Mouse (Mus musculus) forelimb bud, embryonic 11.5 days (tissue): Measurements from ENCODE around the gene Fyn.

Experiments used
- DNase-seq: peaks from one replicate; pipeline ENCODE4 v3.0.0-alpha.2; 2012; ENCODE audit warnings: low read depth, low spot score

The Fyn gene

GRCm38 (mm10) chr10:39443122-39443521 lies 74.5 kb downstream of the Fyn start:
- DNase-seq = no peak

- no peak for DNase-seq
These were observed 75.3 kb downstream of the Fyn start for GRCm38 (mm10) chr10:39443947-39444346.

- DNase-seq = no peak
These were observed 77.2 kb downstream of the Fyn start for GRCm38 (mm10) chr10:39445870-39446269.

- DNase-seq = no peak
These were observed 78.1 kb downstream of the Fyn start for GRCm38 (mm10) chr10:39446706-39447105.

- DNase-seq = no peak
These were observed 80.5 kb downstream of the Fyn start for GRCm38 (mm10) chr10:39449179-39449578.

- no peak for DNase-seq
These were observed 81.7 kb downstream of the Fyn start for GRCm38 (mm10) chr10:39450356-39450755.

GRCm38 (mm10) chr10:39451065-39451464 lies 82.4 kb downstream of the Fyn start:
- DNase-seq = no peak

- no peak for DNase-seq
These were observed 83.4 kb downstream of the Fyn start for GRCm38 (mm10) chr10:39451918-39452624.

- no peak for DNase-seq
These were observed 86.7 kb downstream of the Fyn start for GRCm38 (mm10) chr10:39455344-39455743.

- DNase-seq = no peak
These were observed 87.4 kb downstream of the Fyn start for GRCm38 (mm10) chr10:39455857-39456620.

- DNase-seq = no peak
These were observed 88.1 kb downstream of the Fyn start for GRCm38 (mm10) chr10:39456776-39457175.

GRCm38 (mm10) chr10:39457281-39457680 lies 88.6 kb downstream of the Fyn start:
- DNase-seq = no peak

- no peak for DNase-seq
These were observed 90.4 kb downstream of the Fyn start for GRCm38 (mm10) chr10:39458766-39459699.

GRCm38 (mm10) chr10:39460621-39461020 lies 92.0 kb downstream of the Fyn start:
- DNase-seq = no peak

GRCm38 (mm10) chr10:39461909-39462308 lies 93.3 kb downstream of the Fyn start:
- DNase-seq = no peak

- no peak for DNase-seq
These were observed 94.1 kb downstream of the Fyn start for GRCm38 (mm10) chr10:39462711-39463110.

- DNase-seq = no peak
These were observed 95.7 kb downstream of the Fyn start for GRCm38 (mm10) chr10:39464383-39464782.

- DNase-seq = no peak
These were observed 98.7 kb downstream of the Fyn start for GRCm38 (mm10) chr10:39467317-39467716.

- no peak for DNase-seq
These were observed 99.2 kb downstream of the Fyn start for GRCm38 (mm10) chr10:39467821-39468220.

- DNase-seq = no peak
These were observed 99.9 kb downstream of the Fyn start for GRCm38 (mm10) chr10:39468576-39468975.

GRCm38 (mm10) chr10:39469341-39469740 lies 100.7 kb downstream of the Fyn start:
- DNase-seq = no peak

GRCm38 (mm10) chr10:39470321-39470720 lies 101.7 kb downstream of the Fyn start:
- no peak for DNase-seq
